Mouse (Mus musculus) lung, postnatal 4 days (tissue): ENCODE measurements around the gene T.
A peak's percentile ranks its signal among the peaks of the same experiment; 100 is the strongest.
"Not testable (repeated sequence)": the region's sequence is repeated elsewhere in the genome, so short reads cannot be mapped to it uniquely, and the experiment has no call there.

Experiments
- DNase-seq, 2 experiments: peaks; one replicate each; pipeline ENCODE4 v3.0.0; 2021

The T gene

DNA sequence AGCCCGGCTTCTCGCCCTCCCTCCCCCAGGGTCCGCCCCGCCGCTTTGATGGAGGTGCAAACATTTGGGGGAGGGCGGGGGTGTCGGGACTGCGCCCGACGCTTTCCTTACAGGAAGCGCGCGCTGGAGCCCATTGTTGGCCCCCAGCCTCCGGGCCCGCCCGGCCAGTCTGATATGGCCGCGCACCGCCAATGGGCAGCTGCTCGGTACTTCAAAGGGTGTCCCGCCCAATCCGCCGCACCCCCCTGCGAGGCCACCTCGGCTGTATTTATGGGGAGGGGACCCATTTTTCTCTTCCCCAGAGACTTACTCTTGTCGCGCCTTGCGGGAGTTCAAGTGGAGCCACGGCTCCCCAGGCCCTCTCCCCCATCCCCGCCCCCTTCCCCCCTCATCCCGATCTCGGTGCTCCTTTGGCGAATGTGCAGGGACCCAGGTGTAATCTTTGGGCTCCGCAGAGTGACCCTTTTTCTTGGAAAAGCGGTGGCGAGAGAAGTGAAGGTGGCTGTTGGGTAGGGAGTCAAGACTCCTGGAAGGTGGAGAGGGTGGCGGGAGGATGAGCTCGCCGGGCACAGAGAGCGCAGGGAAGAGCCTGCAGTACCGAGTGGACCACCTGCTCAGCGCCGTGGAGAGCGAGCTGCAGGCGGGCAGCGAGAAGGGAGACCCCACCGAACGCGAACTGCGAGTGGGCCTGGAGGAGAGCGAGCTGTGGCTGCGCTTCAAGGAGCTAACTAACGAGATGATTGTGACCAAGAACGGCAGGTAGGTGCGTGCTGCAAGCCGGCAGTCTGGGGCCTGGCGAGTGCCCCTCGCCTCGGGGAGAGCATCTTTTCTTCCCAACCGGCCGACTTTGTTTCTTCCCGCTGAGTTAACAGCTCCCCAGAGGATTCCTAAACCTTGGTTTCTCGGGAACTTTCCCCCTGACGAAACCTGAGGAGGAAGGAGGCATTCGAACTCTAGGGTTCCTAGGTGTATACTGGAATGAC lies at the start of gene T:
TSS of gene T (plus strand) at position 446 of the 983 bp plus-strand sequence.
- DNase-seq: no peak

DNA sequence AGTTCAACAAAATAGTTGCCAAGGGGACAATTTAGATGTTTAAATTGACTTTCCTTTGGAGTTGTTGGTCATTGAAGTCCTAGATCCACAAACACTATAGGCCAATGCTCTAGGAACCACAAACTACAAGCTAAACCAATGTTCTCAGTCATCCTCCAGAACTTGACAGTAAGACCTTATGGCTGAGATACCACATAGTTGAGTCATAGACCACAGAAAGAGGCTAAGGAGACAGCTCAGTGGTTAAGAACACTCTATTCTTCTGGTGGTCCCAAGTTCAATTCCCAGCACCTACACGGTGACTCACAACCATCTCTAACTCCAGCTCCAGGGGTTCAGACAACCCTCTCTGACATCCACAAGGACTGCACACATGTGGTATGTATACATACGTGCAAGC lies 48.8 kb upstream of the T start:
- no peak for DNase-seq

DNA sequence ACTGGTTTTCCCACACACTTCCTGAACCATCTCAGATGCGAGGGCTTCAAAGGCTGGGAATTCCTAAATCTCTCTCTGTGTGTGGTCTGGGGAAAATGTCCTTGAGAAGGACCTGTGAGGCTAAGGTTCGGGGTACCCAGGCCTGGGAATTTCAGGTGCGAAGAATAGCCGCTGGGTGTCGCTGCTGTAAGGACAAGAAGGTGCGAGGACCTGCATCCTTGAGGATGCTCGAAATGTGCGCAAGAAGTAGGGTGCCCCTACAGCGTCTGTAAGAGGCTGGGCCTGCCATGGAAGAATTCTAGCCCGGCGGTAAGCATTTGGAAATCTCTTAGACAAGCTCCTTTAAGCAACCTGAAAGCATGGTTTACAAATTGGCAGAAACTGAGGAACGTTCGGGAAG lies 45.8 kb upstream of the T start:
- peak in 1 of 2 experiments; percentile 39 for DNase-seq

DNA sequence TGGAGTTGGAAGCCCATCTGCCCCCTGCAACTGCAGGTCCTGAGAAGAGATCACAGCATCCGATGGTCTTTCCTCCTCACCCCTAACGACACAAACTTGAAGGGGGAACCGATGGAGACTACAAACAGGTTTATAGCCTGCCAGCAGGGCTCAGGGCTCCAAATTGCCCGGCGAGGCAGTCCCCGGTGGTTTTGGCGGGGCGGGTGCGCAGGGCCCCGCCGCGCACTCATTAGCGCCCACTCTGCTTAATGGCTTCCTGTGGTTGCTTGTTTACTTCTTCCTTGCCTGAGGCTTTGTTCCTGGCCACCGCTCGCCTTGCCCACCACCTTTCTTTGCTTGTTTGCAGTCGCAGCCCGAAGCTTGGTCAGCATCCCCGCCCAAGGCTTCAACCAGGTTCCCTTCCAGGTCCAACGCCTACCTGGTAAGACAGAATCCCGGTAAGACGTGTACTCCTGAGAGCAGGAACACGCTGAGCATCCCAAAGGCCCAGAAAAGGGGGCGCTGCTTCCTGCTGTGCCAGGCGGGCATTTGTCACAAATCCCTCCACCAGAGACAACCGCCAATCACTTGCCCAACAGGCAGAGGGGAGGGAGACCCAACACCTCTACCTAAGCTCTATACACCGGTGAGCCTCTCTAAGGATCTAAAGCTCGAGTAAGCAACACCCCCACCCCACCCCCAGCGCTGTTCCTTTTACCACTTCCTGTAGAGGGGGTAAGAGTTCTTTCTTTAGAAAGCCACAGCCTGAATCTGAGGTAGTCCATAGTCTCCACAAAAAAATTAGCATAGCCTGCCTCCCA lies 45.0 kb upstream of the T start:
- no peak for DNase-seq

DNA sequence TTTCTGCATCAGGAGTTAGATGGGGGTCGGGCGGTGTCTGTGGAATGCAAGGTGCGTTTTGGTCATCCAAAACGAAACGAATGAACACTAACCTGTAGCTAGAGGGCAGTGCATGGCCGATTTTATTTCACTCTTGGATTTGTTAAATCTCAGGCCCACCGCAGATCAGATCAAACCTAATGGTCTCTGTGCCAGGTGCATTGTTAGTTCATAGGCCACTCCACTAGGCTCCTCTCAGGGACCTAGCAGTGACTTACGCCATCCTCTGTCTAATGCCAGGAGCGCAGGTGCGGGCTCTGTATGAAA lies 44.5 kb upstream of the T start:
- no peak for DNase-seq

DNA sequence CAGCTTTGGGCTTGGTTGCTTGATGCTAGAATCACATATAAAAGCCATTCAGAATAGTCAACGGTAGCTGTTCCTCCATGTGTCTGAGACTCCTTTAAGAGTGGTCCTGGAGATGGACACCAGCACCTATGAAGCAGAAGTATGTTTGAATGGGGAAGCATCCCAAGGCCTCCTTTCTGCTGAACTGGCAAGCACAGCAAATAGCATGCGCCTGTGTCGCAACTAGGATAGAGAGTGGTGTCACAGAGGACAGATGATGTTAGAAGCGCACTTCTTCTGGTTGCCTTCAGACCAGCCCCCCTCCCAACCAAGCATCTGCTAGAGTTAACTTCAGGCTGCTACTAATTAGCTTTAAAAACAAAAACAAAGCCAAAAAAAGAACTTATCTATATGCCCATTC lies 43.7 kb upstream of the T start:
- DNase-seq: no peak

DNA sequence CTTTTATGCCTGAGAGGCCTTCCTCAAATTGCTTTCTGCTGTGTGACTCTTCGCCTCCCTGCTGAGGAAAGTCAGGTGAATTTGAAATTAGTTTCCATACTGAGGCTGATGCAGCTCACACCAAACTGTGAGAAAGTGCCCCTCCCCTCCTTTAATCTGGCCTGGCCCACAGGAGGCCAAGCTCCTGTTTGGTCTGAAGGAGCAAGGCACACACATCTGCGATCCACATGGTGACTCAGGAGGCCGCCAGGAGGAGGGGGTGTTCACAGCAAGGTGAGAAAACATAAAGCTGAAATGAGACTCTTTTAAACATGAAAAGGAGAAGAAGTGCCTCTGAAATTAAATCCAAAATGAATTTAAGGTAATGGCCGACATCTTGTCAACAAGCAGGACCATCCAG lies 37.9 kb upstream of the T start:
- no peak for DNase-seq

DNA sequence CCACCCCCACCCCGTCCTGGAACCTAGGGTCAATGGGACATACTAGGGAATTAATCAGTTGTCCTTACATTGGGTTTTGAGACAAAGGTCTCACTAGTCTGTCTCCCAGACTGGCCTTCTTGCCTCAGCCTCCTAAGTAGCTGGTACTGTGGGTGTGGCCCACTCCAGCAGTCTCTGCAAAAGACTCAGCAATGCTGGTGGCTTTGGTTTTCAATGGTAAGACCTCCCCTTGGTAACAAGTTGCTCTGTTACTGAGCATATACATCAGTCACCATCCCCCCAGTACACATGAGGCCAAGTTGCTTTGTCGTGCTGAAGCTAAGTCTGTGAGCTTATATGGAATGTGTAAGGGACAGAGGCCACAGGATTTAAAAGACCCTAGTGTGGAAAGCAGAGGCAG lies 36.3 kb upstream of the T start:
- no peak for DNase-seq

DNA sequence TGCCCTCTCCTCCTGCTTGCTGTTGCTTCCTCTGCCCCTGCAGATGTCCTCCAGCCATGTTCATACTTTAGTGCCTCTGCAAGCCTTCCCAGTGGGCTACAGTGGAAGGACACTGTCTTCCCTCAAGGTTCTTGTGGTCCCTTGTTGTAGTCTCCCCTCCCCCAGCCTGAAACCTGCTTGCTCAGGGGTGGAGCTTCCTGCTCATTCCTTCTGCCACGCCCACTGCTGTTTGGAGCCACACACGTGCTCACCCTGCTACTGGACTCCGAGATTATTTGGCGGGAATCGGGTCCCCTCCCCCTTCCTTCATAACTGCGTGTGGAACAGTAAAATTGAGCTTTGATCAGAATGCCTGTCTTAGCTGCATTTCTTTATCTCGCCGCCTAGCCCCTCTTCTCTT lies 30.3 kb upstream of the T start:
- DNase-seq: not testable (repeated sequence)

DNA sequence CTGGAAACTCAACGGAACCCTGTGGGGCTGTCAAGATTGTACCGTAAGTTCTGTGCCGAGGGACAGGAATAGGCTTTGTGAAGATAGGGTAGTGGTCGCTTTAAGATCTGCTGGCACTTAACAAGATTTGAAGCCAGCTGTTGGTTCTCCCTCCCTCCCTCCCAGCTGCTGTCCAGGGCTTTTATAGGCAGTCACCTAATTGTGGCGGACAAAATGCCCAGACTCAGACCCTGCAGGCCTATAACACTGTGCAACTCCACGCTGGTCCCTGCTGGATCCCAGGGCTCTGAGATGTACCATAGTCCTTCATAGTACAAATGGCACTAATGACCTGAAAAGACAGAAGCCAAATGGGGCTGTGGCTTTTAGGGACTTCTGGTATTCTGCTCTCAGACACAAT lies 27.9 kb upstream of the T start:
- no peak for DNase-seq

DNA sequence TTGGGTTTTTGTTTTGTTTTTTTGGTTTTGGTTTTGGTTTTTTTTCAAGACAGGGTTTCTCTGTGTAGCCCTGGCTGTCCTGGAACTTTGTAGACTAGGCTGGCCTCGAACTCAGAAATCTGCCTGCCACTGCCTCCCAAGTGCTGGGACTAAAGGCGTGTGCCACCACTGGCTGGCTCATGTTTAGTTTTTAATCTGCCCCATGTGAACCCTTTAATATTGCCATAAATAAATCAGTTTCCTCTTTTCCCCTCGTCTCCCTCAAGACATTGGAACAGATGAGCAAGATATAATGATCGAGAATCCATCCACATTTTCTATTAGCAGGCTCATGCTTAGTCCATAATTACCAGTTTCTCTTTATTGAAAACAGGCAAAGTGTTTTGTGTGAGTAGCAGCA lies 26.2 kb upstream of the T start:
- not testable (repeated sequence) for DNase-seq

DNA sequence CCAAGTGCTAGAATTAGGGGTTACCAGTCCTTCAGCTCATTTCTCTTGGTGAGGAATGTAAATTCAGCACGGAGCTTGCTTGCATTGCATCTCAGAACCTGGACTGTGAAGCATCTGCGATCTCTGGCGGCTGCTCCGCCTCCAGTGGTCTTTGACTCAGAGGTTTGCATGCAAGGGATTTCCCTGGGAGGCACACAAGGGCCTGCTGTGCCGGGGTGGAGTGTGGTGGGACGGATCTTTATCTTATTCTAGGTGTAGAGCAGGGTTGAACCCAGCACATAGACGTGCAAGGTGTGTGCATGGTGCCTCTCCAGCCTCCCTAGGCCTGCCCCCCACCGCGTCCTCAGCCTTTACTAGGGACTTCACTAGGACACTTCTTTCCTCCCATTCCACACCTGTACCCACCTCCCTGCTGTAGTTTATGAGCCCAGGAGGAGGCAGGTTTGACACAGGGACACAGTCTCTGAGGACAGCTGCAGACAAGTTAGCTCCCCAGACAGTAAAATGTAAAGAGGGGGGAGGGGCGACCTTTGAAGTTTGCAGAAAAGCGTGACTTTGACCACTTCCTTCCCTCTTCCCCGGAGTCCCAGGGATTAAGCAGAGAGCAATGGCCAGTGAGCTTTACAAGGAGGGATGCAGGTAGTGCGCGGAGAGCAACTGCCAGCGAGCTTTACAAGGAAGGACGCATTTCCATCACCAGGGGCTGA lies 25.5 kb upstream of the T start:
- DNase-seq: no peak

DNA sequence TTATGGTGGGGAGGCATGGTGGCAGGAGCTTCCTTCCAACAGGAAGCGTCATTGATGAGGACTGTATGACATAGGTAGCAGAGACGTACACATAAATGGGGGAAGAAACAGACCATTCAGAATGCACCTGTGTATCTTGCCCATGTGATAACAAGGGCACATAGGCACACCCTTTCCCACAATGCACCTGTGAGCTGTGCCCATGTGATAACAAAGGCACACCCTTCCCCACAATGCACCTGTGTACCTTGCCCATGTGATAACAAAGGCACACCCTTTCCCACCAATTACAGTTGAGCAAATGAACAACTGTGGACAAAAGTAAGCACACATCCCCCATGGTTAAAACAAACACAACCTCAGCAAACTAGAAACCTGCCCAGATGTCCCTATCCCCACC lies 23.9 kb upstream of the T start:
- no peak for DNase-seq

DNA sequence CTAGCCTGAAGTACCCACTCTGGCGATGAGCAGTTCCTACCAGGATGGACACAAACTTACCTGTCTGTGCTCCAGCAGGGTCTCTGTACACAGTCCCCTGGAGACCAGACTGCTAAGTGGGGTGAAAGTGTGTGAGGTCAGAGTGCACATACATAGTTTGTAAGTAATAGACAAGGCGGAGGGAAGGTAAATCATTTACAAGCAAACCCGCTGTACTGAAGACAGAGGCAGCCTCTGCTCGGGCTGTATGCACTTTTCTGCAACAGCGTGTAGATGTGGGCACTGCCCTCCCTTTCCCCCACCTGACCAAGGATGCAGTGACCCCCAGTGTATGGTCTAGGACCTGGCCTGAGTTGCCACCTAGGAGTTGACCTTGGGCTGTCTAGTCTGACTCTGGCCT lies 20.6 kb upstream of the T start:
- DNase-seq: no peak

DNA sequence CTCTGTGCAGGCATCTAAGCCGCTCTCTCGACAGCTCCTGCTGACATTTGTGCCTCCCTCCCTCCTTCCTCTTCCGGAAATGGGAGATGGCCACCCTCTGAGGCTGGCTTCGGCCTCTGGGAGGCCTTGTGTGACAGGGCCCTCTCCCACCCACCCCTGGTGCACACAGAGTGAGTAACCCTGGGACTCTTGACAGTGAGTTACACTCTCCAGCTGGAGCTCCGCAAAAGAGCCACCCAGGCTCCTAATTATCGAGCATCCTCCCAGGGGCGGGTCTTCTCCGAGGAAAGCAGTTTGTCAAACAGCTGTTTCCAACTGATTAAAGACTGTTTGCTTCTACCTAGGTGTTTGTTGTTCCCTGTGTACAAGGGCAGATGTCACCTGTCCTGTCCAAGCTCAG lies 18.7 kb upstream of the T start:
- no peak for DNase-seq

DNA sequence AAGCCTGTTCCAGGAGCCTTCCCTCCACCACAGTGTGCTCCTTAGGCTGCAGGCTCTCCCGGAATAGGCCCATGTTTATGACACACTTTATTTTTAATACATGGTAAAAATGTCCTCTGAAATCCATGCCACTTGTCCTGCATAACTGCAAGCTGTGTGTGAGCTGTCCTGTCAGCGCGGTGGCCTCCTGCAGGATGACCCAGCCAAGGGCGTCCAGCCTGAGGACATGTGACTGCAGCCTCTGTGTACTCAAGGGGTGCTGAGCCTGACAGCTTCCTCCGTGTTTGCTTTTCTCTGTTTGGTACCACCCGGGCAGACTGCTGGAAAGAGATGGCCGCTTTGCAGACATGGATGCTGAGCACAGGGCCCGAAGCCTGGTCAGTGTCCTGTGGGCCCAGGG lies 17.4 kb upstream of the T start:
- no peak for DNase-seq

DNA sequence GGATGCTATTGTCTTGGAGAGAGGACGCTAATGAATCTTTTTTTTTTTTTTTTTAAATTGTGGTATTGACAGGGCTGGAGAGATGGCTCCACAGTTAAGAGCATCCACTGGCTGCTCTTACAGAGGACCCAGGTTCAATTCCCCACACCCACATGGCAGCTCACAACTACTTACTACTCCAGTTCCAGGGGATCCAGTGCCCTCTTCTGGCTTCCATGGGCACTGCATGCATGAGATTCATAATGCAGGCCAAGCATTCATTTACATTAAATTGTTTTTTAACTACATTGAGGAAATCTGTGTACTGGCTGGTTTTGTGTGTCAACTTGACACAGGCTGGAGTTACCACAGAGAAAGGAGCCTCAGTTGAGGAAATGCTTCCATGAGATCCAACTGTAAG lies 13.5 kb upstream of the T start:
- DNase-seq: no peak

DNA sequence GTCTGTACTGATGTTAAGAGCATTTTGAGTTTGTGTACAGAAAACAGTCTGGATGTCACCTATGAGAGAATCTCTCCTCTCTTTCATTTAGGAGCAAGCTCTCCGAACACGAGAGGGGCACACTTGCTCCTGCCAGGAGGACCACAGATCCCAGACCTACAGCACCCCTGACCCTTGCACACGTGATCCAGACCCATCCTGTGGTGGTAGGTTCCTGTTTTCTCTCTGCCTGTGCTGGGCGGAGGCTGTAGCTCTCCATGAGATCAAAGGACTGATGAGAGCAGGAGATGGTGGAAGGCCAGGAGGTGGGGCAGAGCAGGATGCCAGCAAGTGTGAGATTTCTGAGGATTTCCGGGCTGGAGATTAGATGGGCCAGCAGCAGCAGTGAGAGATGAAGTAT lies 12.7 kb upstream of the T start:
- DNase-seq: no peak

DNA sequence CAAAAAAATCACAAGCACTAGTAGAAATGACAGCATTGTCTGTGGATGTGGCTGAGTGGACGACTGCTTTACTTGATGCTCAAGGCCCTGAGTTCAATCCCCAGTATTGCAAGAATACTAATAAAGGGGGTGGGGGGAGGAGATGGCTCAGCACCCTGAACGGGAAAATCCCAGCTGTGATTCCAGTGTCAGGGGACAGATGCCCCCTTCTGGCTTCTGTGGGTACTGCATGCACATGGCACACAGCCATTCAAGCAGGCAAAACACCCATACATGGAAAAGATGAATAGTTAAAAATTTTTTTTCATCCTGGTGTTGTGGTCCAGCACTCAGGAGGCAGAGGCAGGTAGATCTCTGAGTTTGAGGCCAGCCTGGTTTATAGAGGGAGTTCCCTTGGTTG lies 10.9 kb upstream of the T start:
- DNase-seq: peak in 1 of 2 experiments; percentile 42

DNA sequence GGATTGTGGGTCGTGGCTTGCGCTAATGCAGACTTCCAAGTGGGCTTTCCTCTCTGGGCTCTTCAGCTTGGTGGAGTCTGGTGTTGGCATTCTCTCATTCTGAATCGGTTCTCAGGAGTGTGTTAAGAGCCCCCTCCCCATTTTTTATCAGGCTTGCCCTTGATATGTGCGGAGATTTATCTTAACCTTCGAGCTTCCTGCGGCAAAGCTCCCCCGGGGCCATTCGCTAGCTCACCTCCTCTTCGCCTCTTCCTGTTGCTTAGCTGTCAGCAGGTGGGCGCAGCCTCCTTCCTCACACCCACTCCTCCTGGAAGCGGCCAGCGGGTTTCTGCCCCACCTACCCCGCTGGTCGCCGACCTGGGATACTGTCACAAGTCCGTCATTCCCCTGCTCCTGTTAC lies 4.8 kb upstream of the T start:
- DNase-seq: no peak

DNA sequence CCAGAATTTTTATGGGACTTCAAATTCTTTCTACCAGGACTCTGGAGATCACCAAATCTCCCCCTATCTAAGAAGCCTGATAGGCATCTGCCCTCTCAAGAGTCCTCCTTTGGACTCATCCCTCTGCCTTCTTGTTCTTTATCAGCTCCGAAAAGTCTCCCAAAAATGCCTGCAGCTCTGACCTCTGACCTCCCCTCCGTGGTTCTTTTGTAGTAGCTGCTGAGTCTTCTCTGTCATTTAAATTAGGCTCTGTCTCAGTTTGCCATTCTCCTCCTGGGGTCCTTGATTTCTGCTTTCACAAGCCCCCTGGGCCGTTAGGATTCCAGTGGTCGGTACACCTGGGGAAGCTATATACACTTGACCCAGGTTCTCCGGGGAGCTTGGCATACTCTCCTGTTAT lies 4.3 kb upstream of the T start:
- DNase-seq: no peak

DNA sequence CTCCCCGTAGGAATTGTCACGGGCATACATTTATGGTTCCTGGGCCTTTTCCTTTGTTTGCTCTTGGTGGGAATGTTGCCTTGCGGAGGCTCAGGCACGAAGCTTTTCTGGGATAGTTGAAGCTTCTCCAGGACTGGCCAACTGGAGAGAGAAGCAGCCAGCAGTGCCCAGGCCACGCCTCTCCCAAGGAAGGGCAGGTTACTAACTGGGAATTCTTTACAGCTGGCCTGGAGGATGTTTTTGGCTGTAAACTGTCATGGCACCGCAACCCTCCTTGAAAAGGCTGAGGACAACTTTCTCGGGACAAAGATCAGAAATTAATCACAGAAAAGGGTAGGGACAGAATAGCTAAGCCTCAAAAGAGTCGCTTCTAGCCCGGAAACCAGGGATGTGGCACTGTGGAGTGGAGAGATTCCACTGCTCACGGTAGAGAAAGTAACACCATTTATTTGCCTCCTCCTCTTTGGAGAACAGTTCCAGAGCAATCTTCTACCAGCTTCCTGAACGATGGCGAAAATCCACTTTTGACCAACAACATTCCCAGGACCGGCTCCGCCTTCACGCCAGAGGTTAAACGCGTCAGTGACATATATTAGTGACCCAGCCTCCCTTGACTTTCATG lies 1.9 kb upstream of the T start:
- no peak for DNase-seq
